Mouse (Mus musculus) cortical plate, adult 2 months (tissue): ENCODE results near the gene Siae. TPM values are rescaled to one million over a fixed set of nuclear protein-coding genes. Genes with fewer than 3 reads are reported as not detected.

Experiments used
- H3K27ac ChIP-seq: fragments of 200-500 bp; 2 replicates; pipeline ENCODE4 v1.5.1; 2012; ENCODE audit warnings: low read length, control low read depth, inconsistent platforms; ENCODE audit not compliant: insufficient read depth
- H3K4me1 ChIP-seq: fragments of 200-500 bp; 2 replicates; pipeline ENCODE4 v1.6.1; 2011; ENCODE audit warnings: low read length; ENCODE audit not compliant: control insufficient read depth, insufficient read depth
- H3K4me3 ChIP-seq: fragments of 200-500 bp; 2 replicates; pipeline ENCODE4 v1.5.1; 2011; ENCODE audit warnings: mild to moderate bottlenecking, low read length, control low read depth; ENCODE audit not compliant: insufficient read depth
- CTCF ChIP-seq: fragments of 200-500 bp; IDR thresholded peaks from 2 replicates; pipeline ENCODE4 v1.5.1; 2011; ENCODE audit warnings: mild to moderate bottlenecking, control low read depth, low read length; ENCODE audit not compliant: insufficient read depth; ENCODE audit errors: extremely low read depth
- POLR2A ChIP-seq: fragments of 200-500 bp; IDR thresholded peaks from 2 replicates; pipeline ENCODE4 v1.6.1; 2011; ENCODE audit warnings: mild to moderate bottlenecking, low read length, control low read depth; ENCODE audit not compliant: insufficient read depth; ENCODE audit errors: extremely low read depth
- polyA plus RNA-seq: library from polyadenylated mRNA; depleted of rRNA; stranded (reverse); fragments of >200 nt; gene quantifications from 2 replicates; pipeline ENCODE4 v1.2.3, GENCODE M21; 2012

Gene Siae
- polyA plus RNA-seq, 1 experiment = 22.2 TPM

- no peaks in the 10 kb centered on the region for H3K4me1 ChIP-seq
- TF ChIP-seq CTCF = no peak
- no peak for TF ChIP-seq POLR2A
- no peak overlapping the region for H3K4me3 ChIP-seq
- no peak overlapping the region for H3K27ac ChIP-seq
Measured at GRCm38 (mm10) chr9:37663210-37663609, 107.7 kb downstream of the Siae start.

GRCm38 (mm10) chr9:37664604-37665003, 109.1 kb downstream of the Siae start:
- TF ChIP-seq CTCF (no peak), POLR2A (no peak)
- H3K4me1 ChIP-seq = no peaks in the 10 kb centered on the region
- no peak overlapping the region for H3K4me3 ChIP-seq
- H3K27ac ChIP-seq = no peak overlapping the region

DNA sequence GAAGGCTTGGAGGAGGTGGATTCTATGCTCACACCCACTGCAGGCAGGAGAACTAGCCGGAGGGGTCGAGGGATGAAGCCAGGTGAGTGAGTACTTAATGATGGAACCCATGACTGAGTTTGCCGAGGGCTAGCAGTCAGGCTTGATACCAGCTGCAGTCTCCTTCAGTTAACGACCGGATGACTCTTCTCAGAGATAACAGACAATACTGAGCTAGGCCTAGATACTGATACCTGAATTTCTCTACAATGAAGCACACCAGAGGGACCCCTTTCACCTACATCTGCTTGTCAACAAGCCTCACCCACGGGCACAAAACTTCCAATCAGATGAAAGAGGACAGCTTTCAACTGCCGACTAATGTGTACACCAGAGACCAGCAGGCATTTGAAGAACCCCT, 110.5 kb downstream of the Siae start:
- TF ChIP-seq POLR2A (no peak), CTCF (no peak)
- H3K4me1 ChIP-seq = no peaks in the 10 kb centered on the region
- no peak overlapping the region for H3K27ac ChIP-seq
- H3K4me3 ChIP-seq = no peak overlapping the region

GRCm38 (mm10) chr9:37669115-37669514, 113.6 kb downstream of the Siae start, which contains the start of gene Panx3:
Gene Panx3, minus strand, starts transcription at chr9:37669235.
- Histone ChIP-seq H3K4me1 (no peaks in the 10 kb centered on the region), H3K4me3 (no peak within 1 kb of the TSS), H3K27ac (no peak within 1 kb of the TSS)
- TF ChIP-seq POLR2A (no peak), CTCF (no peak)

- Histone ChIP-seq H3K27ac (no peak overlapping the region), H3K4me1 (no peaks in the 10 kb centered on the region), H3K4me3 (no peak overlapping the region)
- TF ChIP-seq CTCF = no peak
- no peak for TF ChIP-seq POLR2A
Measured at GRCm38 (mm10) chr9:37669678-37670077, 114.2 kb downstream of the Siae start.

GRCm38 (mm10) chr9:37670261-37670660, 114.8 kb downstream of the Siae start:
- H3K27ac ChIP-seq = no peak overlapping the region
- no peak overlapping the region for H3K4me3 ChIP-seq
- TF ChIP-seq POLR2A (no peak), CTCF (no peak)
- H3K4me1 ChIP-seq = no peaks in the 10 kb centered on the region

- TF ChIP-seq CTCF (no peak), POLR2A (no peak)
- H3K27ac ChIP-seq = no peak overlapping the region
- no peaks in the 10 kb centered on the region for H3K4me1 ChIP-seq
- H3K4me3 ChIP-seq = no peak overlapping the region
Measured at GRCm38 (mm10) chr9:37675287-37675686, 119.8 kb downstream of the Siae start.

- H3K4me3 ChIP-seq = no peak overlapping the region
- H3K27ac ChIP-seq = no peak overlapping the region
- H3K4me1 ChIP-seq = peaks cover 2% of the 10 kb centered on the region
- TF ChIP-seq POLR2A (no peak), CTCF (no peak)
Measured at GRCm38 (mm10) chr9:37681123-37681522, 125.6 kb downstream of the Siae start.

DNA sequence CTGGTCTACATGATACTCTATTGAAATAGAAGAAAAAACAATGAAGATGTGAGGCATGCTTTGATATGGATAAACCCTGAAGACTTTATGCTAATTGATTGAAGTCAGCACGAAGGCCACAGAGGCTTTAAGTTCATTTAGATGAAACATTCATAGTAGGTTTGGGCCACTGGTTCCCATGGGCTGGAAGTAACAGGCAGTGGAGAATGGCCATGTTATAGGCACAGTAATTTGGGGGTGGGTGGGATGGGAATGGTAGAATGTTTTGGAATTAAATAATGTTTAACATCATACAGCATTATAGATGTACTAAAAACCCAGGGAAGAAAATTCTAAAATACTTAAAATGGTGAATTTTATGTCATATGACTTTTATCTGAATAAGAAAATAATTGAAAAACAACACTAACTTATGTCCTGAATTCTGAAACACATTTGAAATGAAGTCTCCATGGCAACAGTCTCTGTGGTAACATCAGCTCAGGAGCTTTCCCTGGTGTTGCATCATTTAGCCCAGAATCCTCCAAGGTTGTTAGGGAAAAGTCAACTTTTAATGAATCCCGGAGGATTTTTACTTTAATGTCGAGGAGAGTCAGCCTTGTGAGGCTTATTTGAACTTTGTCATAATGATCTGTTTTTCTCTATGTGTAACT, 131.9 kb downstream of the Siae start:
- no peaks in the 10 kb centered on the region; the same call in 1 of the 2 replicates for H3K4me1 ChIP-seq
- H3K27ac ChIP-seq = no peak overlapping the region
- no peak for TF ChIP-seq CTCF
- TF ChIP-seq POLR2A = no peak
- no peak overlapping the region for H3K4me3 ChIP-seq

DNA sequence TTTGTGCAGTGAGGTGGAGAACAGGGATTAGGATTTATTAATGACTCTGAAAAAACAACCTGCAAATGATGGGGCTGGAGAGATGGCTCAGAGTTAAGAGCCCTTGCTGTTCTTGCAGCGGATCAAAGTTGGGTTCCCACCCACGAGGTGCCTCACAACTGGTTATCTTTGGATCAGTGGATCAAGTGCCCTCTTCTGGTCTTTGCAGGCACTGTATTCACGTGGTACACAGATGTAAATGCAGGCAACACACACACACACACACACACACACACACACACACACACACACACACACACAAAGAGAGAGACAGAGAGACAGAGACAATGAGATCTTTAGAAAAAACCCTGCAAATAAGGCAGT, 132.4 kb downstream of the Siae start:
- Histone ChIP-seq H3K27ac (no peak overlapping the region), H3K4me3 (no peak overlapping the region), H3K4me1 (no peaks in the 10 kb centered on the region; the same call in 1 of the 2 replicates)
- TF ChIP-seq CTCF (no peak), POLR2A (no peak)
